24 mouse cellular contexts compared by ENCODE assay signal in genomic region chr10:69939144-69939543, GRCm38 (mm10).
DNase-seq lines count a peak whose midpoint lies in the region; ATAC-seq and TF ChIP-seq lines count a peak whose summit lies in the region.
"Had no signal": no experiment of that assay in that cellular context is flagged by ENCODE, and none has a peak within 500 bp of the region (broad histone marks: within the 10 kb centered on the region; RNA-seq: fewer than 3 reads in every experiment).

No protein-coding gene starts in this region.

- H3K27me3 ChIP-seq in intestine, embryonic 15.5 days (replicated peaks): no peaks in the 10 kb centered on the region
- no peaks in the 10 kb centered on the region for H3K27me3 ChIP-seq in hindbrain, postnatal 0 days (ENCODE audit: insufficient read depth, low read length)
- H3K27me3 ChIP-seq: forebrain, embryonic 13.5 days; heart, embryonic 12.5 days; heart, embryonic 15.5 days; hindbrain, embryonic 13.5 days had no signal

- ATAC-seq in intestine, embryonic 15.5 days: peak; percentile 69; the same call in 1 of the 2 replicates
- ATAC-seq in hindbrain, postnatal 0 days: no peak
- ATAC-seq: activated CD4-positive, CD25-positive, alpha-beta regulatory T cell, adult 4 months; forebrain, embryonic 13.5 days; forebrain, embryonic 16.5 days; hindbrain, embryonic 16.5 days had no signal

- no peaks in the 10 kb centered on the region for H3K36me3 ChIP-seq in intestine, embryonic 15.5 days
- H3K36me3 ChIP-seq in hindbrain, postnatal 0 days (ENCODE audit: insufficient read depth, low read length): no peaks in the 10 kb centered on the region

- H3K9me3 ChIP-seq in intestine, embryonic 15.5 days: no peaks in the 10 kb centered on the region
- H3K9me3 ChIP-seq in hindbrain, postnatal 0 days (ENCODE audit: low read length): no peaks in the 10 kb centered on the region
- H3K9me3 ChIP-seq: forebrain, embryonic 10.5 days; forebrain, embryonic 13.5 days; heart, embryonic 15.5 days; hindbrain, embryonic 10.5 days; hindbrain, embryonic 13.5 days had no signal

- DNase-seq in gastrocnemius, adult 2 months: peak; percentile 53
- DNase-seq in gastrocnemius, adult 18-20 months (ENCODE audit: low spot score): no peak
- DNase-seq in kidney, postnatal 14 days: peak; percentile 35
- DNase-seq in kidney, adult 11 months: no peak
- no peak for DNase-seq in hindbrain, postnatal 0 days (ENCODE audit: low spot score)
- DNase-seq: adrenal gland, adult 8-10 months; adrenal gland, postnatal 25 days; cerebellum, adult 11-12 months; cerebellum, adult 9-10 months; cerebellum, postnatal 14 days; gastrocnemius, postnatal 25 days; heart, adult 18-20 months; heart, postnatal 10 days; heart, postnatal 36 days had no signal

- no peaks in the 10 kb centered on the region for H3K4me1 ChIP-seq in intestine, embryonic 15.5 days (replicated peaks)
- H3K4me1 ChIP-seq in hindbrain, postnatal 0 days (ENCODE audit: insufficient read depth, low read length): no peaks in the 10 kb centered on the region

- no peak overlapping the region for H3K4me3 ChIP-seq in gastrocnemius, adult 2 months
- no peak overlapping the region for H3K4me3 ChIP-seq in intestine, embryonic 15.5 days (replicated peaks)
- H3K4me3 ChIP-seq in hindbrain, postnatal 0 days (ENCODE audit: low read length): no peak overlapping the region
- H3K4me3 ChIP-seq: forebrain, embryonic 10.5 days; forebrain, embryonic 13.5 days; heart, embryonic 12.5 days; heart, embryonic 15.5 days; hindbrain, embryonic 10.5 days; hindbrain, embryonic 13.5 days had no signal

- H3K4me2 ChIP-seq in intestine, embryonic 15.5 days (replicated peaks): no peak overlapping the region
- H3K4me2 ChIP-seq in hindbrain, postnatal 0 days (ENCODE audit: low read depth, low read length): no peak overlapping the region
- H3K4me2 ChIP-seq: forebrain, embryonic 13.5 days; heart, embryonic 12.5 days; heart, embryonic 15.5 days; hindbrain, embryonic 13.5 days had no signal

- TF ChIP-seq CTCF in gastrocnemius, adult 2 months (IDR thresholded peaks at IDR 0.05): no peak
- TF ChIP-seq CTCF in hindbrain, postnatal 0 days (IDR thresholded peaks at IDR 0.05; ENCODE audit: low read depth): no peak

- H3K27ac ChIP-seq in gastrocnemius, adult 2 months: peak overlapping the region; percentile 90
- no peak overlapping the region for H3K27ac ChIP-seq in intestine, embryonic 15.5 days
- no peak overlapping the region for H3K27ac ChIP-seq in hindbrain, postnatal 0 days
- H3K27ac ChIP-seq: forebrain, embryonic 10.5 days; forebrain, embryonic 13.5 days; heart, embryonic 15.5 days; hindbrain, embryonic 10.5 days; hindbrain, embryonic 13.5 days had no signal

- WGBS in intestine, embryonic 15.5 days: 62% methylated on average over 7 of the region's 7 CpGs
- 91% methylated on average over 7 of the region's 7 CpGs for WGBS in hindbrain, postnatal 0 days

- no peak overlapping the region for H3K9ac ChIP-seq in intestine, embryonic 15.5 days
- H3K9ac ChIP-seq in hindbrain, postnatal 0 days (replicated peaks; ENCODE audit: low read length): no peak overlapping the region
- H3K9ac ChIP-seq: forebrain, embryonic 13.5 days; heart, embryonic 12.5 days; heart, embryonic 15.5 days; hindbrain, embryonic 13.5 days had no signal

- intact Hi-C loops in gastrocnemius, adult 2 months (cut with DNase I): no loop called here

Comparison
In these comparisons a context has a peak if more than half of its experiments do, and no peak if none do; other contexts are left out.
1. DNase-seq: peak in gastrocnemius, adult 2 months (single experiment) and kidney, postnatal 14 days (single experiment); none in gastrocnemius, adult 18-20 months (single experiment), kidney, adult 11 months (single experiment) and hindbrain, postnatal 0 days (single experiment).